Mouse (Mus musculus) liver, embryonic 14.5 days (tissue): ENCODE data around the gene Olfr609.

Experiments
- CTCF ChIP-seq: IDR thresholded peaks from 2 replicates; pipeline ENCODE4 v1.5.1; 2016; ENCODE audit warnings: antibody characterized with exemption, low read depth, control low read depth
- EP300 ChIP-seq: IDR thresholded peaks from 2 replicates; pipeline ENCODE4 v1.6.1; 2016; ENCODE audit warnings: antibody characterized with exemption, low read depth

GRCm38 (mm10) chr7:103497962-103498361 is at the start of gene Olfr609:
- TF ChIP-seq EP300 (no peak), CTCF (no peak)
